Mouse (Mus musculus) right cerebral cortex, postnatal 36 days (tissue): ENCODE data around the gene Josd2.
A peak's percentile ranks its signal among the peaks of the same experiment; 100 is the strongest.

Experiments used
- DNase-seq, 2 experiments: peaks; one replicate each; pipeline ENCODE4 v3.0.0; 2022; ENCODE audit warnings: low spot score in 2 of 2, mixed read lengths in 1 of 2

The Josd2 gene

DNA sequence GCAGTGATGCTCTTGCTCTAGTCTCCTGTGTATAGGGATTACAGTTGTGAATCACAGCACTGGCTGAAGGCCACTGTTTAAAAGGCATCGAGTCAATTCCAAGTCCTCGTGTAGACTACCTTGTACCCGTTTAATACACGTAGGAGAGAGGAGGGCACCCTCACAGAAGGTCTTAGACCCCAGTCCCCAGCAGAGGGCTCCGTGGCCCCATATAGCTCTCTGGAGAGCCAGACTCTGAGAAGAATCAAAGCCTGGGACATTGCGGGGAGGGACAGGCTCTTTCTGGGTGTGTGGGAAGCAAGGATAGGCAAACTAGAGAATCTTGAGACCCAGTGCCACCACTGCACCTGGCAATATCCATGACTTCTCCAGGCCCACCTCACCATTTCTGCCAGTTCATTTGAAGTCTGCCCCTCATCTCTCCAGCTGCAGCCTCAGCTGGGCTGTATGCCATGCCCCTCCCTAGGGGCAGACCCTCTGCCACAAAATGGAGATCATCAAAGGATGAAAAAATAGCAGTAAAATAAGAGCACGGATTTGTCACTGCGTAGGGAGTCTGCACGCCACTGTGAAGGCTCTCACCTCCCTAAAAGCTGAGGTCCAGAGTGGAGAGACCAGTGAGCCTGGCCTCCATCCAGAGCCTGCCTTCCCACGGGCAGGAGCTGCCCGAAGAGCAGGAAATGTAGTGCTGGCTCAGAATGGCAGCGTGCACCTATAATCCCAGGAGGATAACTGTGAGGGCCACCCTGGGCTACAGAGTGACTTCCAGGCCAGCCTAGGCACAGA, 21.5 kb upstream of the Josd2 start:
- DNase-seq, result no peak

DNA sequence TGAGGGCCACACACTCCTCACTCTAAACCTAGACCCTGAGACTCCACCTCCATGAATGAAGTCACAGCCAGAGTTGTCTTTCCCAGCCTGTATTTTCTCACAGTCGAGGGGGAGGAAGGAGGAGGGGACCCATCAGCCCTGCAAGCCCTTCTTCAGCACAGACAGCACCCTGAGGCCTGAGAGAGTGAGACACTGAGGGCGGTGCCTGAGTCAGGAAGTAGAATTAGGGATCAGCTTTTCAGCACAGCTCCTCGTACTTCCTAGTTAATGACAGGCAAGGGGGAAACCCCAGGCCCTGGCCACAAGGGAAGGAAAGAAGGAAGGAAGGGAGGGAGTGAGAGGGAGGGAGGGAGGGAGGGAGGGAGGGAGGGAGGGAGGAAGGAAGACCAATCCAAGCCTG, 14.5 kb upstream of the Josd2 start:
- DNase-seq, result no peak

DNA sequence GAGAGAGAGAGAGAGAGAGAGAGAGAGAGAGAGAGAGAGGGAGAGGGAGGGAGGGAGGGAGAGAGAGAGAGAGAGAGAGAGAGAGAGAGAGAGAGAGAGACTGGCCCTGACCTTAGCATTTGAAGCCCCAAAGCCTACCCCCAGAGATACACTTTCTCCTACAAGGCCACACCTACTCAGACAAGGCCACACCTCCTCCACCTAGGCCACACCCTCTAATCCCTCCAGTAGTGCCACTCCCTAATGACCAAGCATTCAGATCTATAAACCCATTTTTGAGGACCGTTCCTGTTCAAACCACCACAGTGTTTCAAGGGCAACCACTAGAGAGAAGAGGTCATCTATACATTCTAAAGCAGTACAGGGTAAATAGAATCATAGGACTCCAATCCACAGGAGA, 11.5 kb upstream of the Josd2 start:
- no peak for DNase-seq

DNA sequence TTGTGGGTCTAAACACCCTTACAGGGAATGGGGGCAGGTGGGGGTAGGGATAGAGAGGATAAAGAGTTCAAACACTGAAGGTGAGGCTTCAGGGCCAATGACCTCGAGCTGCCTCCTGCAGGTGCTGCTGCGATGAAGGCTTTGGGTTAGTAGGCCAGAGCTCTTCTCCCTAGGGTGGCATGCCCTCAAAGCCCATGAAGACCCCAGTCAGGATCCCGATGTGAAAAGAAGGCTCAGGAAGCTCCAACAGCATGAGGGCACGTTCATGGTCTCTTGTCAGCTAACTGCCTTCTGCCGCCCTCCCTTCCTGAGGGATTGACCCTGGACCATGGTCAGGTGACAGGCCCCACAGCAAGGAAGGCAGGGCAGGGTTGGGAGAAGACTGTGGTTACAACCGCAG, 7.7 kb upstream of the Josd2 start:
- DNase-seq, result no peak

DNA sequence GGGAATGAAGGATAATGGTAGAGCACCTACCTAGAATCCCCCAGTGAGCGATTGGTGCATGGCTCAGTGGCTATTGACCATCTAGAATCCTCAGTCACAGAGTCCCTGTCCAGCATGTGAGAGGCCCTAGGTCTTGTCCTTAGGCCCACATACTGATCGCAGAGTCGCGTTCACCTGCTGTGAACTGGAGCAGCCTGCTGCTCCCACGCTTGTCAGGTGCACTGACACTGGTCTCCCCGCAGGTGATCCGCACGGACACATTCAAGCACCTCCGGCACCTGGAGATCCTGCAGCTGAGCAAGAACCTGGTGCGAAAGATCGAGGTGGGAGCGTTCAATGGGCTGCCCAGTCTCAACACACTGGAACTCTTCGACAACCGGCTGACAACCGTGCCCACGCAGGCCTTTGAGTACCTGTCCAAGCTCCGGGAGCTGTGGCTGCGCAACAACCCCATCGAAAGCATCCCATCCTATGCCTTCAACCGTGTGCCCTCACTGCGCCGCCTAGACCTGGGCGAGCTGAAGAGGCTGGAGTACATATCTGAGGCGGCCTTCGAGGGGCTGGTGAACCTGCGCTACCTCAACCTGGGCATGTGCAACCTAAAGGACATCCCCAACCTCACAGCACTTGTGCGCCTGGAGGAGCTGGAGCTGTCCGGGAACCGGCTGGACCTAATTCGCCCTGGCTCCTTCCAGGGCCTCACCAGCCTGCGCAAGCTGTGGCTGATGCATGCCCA, 6.8 kb upstream of the Josd2 start:
- no peak for DNase-seq

DNA sequence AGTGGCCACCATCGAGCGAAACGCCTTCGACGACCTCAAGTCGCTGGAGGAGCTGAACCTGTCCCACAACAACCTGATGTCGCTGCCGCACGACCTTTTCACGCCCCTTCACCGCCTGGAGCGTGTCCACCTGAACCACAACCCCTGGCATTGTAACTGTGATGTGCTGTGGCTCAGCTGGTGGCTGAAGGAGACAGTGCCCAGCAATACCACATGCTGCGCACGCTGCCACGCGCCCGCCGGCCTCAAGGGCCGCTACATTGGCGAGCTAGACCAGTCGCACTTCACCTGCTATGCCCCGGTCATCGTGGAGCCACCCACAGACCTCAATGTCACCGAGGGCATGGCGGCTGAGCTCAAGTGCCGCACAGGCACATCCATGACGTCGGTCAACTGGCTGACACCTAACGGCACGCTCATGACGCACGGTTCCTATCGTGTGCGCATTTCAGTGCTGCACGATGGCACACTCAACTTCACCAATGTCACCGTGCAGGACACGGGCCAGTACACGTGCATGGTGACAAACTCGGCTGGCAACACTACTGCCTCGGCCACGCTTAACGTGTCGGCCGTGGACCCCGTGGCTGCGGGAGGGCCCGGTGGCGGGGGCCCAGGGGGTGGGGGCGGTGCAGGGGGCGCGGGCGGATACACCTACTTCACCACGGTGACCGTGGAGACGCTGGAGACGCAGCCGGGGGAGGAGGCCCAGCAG, 6.1 kb upstream of the Josd2 start:
- DNase-seq, result no peak

DNA sequence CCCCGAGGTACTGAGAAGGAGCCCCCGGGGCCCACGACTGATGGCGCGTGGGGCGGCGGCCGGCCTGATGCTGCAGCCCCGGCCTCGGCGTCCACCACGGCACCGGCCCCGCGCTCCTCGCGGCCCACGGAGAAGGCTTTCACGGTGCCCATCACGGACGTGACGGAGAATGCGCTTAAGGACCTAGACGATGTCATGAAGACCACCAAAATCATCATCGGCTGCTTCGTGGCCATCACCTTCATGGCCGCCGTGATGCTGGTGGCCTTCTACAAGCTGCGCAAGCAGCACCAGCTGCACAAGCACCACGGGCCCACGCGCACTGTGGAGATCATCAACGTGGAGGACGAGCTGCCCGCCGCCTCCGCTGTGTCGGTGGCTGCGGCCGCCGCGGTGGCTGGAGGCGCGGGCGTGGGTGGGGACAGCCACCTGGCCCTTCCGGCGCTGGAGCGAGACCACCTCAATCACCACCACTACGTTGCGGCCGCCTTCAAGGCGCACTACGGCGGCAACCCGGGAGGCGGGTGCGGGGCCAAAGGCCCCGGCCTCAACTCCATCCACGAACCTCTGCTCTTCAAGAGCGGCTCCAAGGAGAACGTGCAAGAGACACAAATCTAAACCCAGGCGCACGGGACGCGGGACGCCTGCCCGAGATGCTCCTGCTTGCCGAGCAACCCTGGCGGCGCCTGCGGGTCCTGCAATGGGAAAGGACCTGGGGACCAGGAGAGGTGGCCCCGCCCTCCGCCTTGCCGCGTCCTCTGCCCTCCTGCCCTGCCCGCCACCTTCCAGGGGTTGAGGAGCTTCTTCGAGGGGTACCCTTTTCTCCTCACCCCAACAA, 5.3 kb upstream of the Josd2 start:
- DNase-seq, result no peak

DNA sequence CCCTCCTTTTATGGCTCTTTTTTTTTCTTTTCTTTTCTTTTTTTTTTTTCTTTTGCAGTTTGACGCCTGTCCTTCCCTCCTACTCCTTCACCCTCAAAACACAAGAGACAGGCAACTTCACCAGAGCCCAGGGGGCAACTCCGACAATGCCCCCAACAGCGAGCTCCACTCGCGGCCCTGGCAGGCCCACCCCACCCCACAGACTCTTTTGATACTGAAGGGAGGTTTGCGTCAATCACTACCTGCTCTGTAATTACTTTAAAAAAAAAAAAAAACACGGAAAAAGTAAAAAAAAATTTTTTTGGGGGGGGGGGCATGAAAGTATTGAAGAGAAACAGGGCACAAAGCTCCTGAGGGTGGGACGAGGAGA, 4.7 kb upstream of the Josd2 start:
- DNase-seq, result no peak

DNA sequence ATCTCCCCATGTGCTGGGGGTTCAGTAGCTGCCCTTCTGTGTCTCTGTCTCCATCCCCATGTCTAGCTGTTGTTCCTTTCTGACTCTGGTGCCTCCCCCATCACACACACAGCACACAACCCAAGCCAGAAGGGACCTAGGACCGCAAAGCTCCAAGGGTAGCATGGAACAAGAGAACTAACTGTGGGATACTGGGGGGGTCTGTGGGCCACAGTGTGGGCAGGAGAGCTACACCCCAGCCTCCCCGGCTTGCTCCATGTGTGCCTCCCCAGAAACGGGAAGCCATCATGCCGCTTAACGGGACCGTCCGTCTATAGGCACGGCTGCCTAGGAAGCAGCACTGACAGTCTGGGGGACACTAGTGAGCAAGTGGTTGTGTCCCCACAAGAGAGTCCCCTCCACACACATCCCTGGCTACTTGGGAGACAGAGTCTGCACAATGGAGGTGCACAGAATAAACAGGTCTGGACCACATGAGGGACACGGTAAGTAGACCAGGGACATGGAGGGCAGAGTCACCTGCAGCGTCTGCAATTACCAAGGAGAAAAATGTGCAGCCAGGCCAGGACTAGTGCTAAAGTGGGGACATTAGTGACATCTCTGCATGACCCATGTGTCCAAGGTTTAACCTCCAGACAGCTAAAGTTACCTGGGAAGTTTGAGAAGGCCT, 4.1 kb upstream of the Josd2 start:
- DNase-seq, result no peak

DNA sequence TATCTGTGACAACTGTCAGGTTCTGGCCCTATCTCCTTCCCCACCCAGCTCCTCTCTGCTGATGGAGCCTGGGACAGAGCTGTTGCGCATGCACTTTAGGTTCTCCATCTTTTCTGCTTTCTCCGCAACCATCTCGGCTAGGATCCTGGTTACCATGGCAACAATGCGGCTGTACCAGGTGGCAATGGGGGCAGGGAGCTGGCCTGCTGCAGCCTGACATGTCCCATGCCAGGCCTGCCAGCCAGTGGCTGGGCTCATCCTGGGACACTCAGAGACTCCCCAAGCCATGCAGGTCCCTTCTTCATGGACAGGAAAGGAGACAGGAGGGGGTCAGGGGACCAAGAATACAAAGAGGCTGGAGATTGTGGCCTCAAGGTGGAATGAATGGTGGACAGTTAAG, 3.3 kb upstream of the Josd2 start:
- DNase-seq, result peak; percentile 80 to 88

DNA sequence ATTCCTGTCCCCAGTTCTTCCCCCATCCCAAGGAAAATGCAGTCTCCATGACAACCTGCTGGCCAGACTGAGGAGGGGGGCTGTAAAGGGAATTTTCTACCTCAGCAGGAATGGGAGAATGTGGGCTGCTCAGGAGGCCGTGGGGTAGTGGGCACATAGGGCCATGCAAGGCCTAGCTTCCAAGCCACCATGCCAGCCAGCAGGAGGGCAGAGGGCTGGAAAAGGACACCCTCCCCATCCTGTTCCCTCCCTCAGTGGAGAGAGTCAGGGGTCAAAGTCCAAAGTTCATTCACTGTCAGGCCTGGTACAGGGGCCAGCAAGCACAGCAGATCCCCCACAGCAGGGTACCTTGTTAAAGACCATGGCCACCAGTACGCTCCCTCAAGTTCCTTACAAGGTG, 2.7 kb upstream of the Josd2 start, which contains the start of gene Aspdh:
TSS of gene Aspdh (plus strand) at position 281 of the 400 bp plus-strand sequence.
- no peak for DNase-seq

DNA sequence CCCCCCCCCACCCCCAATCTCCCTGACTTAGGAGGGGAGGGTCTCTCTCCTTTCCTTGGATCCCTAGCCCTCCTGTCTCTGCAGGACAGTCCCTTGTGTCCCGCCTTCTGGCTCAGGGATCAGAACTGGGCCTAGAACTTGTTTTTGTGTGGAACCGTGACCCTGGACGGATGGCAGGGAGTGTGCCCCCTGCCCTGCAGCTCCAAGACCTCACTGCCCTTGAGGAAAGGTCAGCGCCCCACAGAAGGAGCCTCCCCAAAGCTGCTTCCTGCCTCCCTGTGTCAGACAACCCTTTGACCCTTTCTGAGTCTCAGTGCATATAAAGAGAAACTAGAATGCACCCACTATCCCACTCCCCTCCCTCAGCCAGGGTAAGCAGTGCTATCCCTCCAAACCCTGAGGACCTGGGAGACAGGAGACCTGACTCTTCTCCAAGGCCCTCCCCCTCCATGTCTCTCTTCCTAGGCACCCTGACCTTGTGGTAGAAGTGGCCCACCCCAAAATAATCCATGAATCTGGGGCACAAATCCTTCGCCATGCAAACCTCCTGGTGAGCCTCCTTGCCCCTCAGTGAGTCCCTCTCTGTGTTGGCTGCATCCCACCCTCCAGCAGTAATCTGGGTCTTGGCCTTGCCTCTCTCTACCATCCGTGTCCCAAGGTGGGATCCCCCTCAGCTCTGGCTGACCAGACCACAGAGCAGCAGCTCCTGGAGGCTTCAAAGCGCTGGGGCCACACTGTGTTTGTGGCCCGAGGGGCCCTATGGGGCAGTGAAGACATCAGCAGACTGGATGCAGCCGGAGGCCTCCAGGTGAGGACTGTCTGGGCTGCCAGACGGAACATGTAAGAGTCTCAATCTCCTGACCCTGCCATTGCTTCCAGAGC, 1.5 kb upstream of the Josd2 start:
- no peak for DNase-seq

DNA sequence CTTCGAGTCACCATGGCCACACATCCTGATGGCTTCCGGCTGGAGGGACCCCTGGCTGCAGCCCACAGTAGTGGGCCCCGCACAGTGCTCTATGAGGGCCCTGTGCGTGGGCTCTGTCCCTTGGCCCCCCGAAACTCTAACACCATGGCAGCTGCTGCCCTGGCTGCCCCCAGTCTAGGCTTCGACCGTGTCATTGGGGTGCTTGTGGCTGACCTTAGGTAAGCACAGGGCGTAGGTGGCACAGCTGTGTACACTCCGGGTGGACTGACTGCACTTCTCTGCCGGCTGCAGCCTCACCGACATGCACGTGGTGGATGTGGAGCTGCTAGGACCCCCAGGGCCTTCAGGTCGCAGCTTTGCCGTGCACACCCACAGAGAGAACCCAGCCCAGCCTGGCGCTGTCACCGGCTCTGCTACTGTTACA, 880 bp upstream of the Josd2 start:
- DNase-seq, result no peak

DNA sequence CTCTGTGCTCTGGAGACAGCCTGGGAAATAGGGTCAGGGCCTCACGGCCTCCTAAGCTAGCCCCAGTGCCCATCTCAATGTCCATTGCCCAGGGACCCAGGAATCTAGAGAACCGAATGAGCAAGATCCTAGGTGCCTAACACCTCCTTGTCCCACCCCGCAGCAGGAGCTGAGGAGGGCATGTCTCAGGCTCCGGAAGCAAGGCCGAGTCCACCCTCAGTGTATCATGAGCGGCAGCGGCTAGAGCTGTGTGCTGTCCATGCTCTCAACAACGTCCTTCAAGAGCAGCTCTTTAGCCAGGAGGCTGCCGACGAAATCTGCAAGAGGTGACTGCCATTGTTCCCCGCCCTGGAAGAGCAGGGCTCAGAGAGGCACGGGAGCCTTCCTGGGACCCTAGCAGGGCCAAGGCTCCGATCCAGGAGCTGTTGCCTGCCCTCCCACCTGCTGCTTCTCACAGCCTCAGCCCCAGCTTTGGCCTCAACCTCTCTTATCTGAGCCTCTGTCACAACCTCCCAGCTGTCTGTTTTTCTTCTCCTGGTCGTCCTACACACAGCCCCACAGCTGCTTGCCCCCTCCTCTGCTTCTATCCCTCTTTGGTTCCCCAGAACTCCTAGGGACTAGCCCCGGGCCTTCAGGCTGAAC, 985 bp downstream of the Josd2 start:
- DNase-seq, result peak in 1 of 2 experiments; percentile 14

DNA sequence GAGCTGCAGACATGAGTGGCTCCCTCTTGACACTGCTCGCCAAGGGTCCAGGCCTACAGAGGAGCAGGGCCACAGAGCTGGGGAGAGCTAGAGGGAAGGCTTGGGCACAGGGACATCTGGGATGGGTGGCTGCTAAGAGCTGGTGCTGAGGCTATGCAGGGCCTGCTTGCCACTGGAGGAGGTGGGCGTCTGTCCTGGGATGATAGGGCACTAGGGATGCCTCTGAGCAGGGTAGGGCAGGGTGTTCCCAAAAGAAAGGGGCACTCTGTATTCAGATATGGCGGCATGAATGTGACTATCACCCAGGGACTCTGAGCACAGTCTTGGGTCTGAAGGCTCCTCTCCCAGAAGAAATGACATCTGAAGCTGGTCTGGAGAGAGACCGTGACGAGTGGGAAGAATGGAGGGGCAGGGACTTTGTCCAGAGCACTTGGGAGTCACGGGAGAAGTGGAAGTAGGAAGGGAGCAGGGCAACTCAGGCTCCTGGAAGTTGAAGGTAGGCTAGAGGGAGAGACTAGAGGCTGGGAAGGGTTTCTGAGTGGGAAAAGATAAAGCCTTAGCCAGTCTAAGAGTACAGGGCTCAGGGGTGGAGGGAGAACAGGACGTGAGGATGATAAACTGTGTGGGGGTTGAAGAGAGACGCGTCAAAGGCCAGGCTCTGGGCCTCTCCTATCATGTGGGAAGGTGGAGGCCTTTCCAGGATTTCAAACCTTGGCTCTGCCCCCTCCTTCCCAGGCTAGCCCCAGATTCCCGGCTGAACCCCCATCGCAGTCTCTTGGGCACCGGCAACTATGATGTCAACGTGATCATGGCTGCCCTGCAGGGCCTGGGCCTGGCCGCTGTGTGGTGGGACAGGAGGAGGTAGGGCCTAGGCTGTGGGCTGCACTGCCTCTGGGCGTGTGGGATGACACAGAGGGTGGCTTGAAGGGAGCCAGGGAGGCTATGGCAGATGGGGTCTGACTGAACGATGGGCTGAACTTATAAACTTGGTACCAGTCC, 2.2 kb downstream of the Josd2 start:
- peak in 1 of 2 experiments; percentile 1 for DNase-seq

DNA sequence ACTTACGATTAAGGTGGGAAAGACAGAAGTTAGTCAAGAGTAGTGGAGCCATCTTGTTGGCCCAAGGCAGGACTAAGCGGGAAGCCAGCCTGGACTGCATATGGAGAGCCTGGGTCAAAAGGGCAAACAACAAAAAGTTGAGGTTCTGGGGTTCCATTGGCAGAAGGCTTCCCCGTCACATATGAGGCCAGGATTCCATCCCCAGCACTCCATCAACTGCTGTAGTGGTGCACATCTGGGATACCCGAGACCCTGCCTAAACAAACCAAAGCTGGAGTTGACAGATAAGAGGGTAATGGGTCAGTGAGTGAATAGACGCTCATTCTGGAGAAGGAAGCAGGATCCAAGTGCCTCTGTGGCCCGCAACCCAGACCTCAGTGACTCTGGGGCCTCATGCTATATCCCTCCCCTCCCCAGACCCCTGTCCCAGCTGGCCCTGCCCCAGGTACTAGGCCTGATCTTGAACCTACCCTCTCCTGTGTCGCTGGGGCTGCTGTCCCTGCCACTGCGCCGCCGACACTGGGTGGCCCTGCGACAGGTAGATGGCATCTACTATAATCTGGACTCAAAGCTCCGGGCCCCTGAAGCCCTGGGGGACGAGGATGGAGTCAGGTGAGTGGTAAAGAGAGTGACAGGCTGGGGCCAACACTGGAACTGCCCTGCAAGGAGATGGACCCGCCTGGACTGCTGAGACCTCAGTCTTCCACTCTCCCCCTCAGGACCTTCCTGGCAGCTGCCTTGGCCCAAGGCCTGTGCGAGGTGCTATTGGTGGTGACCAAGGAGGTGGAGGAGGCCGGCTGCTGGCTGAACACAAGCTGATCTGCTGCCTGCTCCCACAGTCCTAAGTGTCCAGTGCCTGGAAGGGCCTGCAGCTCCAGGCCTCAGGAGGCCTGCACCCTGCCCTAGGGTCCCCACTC, 3.2 kb downstream of the Josd2 start:
- DNase-seq, result peak in 1 of 2 experiments; percentile 3

DNA sequence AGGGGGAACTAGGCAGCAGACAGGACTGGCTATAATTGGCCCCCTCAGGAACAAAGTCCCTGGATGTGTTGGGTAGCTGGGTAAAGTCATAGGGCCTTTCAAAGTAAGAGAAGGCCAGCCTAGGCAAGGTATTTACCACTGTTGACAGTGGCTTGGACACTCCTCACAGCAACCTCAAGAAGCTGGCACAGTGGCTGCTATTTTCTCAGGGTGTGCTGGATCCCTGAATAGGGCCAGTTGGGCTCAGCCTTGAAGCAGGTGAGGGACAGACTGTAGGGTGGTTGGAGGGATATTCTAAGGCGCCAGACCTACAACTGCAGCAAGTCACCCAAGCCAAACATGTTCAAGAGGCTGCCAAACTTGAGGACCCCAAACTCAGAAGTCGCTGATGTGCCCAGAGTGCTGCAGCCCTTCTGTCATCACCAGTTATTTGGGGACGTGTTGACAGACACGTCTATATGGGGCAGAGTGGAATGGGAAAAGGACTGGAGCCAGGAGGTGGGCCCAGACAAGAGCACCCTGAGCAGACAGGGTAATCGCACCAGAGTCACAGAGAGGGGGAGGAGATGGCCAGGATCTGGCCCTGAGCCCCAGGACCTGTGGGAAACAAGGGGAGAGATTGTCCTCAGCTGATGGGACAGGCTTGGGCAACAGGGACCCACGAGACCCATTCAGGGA, 4.2 kb downstream of the Josd2 start:
- peak in 1 of 2 experiments; percentile 6 for DNase-seq
